Mouse (Mus musculus) ovary, adult 2 months (tissue): ENCODE measurements around the gene Tctn1. TPM values are rescaled to one million over a fixed set of nuclear protein-coding genes. Genes with fewer than 3 reads are reported as not detected.

Experiments
- polyA plus RNA-seq: library from polyadenylated mRNA; depleted of rRNA; stranded (reverse); fragments of >200 nt; gene quantifications from 2 replicates; pipeline ENCODE4 v1.2.3, GENCODE M21; 2012; rRNA removed

The Tctn1 gene
- polyA plus RNA-seq: 56.6 and 63.9 TPM in 2 replicates

GRCm38 (mm10) chr5:122263933-122264905, at the start of gene Tctn1:
Gene Tctn1, minus strand, starts transcription at chr5:122264460.

GRCm38 (mm10) chr5:122284183-122285028, 20.1 kb upstream of the Tctn1 start, which contains the start of gene Pptc7:
Gene Pptc7, plus strand, starts transcription at chr5:122284365.

GRCm38 (mm10) chr5:122206475-122206874, 57.8 kb downstream of the Tctn1 start, which contains the start of gene Hvcn1:
Gene Hvcn1, plus strand, starts transcription at chr5:122206804.

Other genes with a start within 250 kb of the Tctn1 start
- 4.2 and 6.5 TPM in 2 replicates for gene Cux2, start 214.4 kb downstream of the Tctn1 start, polyA plus RNA-seq
- gene Myl2, start 163.5 kb downstream of the Tctn1 start, polyA plus RNA-seq: not detected in 2 replicates
- gene Ccdc63, start 123.6 kb downstream of the Tctn1 start, polyA plus RNA-seq: not detected in 2 replicates
- gene Ppp1cc, start 106.2 kb downstream of the Tctn1 start, polyA plus RNA-seq: 119 and 128 TPM in 2 replicates
- 8.8 and 11.6 TPM in 2 replicates for gene Hvcn1, start 57.7 kb downstream of the Tctn1 start, polyA plus RNA-seq
- 25.4 and 25.6 TPM in 2 replicates for gene Pptc7, start 19.9 kb upstream of the Tctn1 start, polyA plus RNA-seq
- 4.0 and 4.1 TPM in 2 replicates for gene Rad9b, start 89.8 kb upstream of the Tctn1 start, polyA plus RNA-seq
- gene Vps29, start 89.9 kb upstream of the Tctn1 start, polyA plus RNA-seq: 26.6 and 48.7 TPM in 2 replicates
- 74.3 and 78.9 TPM in 2 replicates for gene Gpn3, start 107.4 kb upstream of the Tctn1 start, polyA plus RNA-seq
- gene Fam216a, start 107.9 kb upstream of the Tctn1 start, polyA plus RNA-seq: 42.6 and 45.6 TPM in 2 replicates
- 74.5 and 83.4 TPM in 2 replicates for gene Arpc3, start 127.4 kb upstream of the Tctn1 start, polyA plus RNA-seq
- 54.2 and 59.0 TPM in 2 replicates for gene Anapc7, start 157.2 kb upstream of the Tctn1 start, polyA plus RNA-seq
- 99.6 and 109 TPM in 2 replicates for gene Atp2a2, start 237.8 kb upstream of the Tctn1 start, polyA plus RNA-seq